Mouse (Mus musculus) ES-E14 (cell line): ENCODE results near the gene Setd1b. TPM values are rescaled to one million over a fixed set of nuclear protein-coding genes. Genes with fewer than 3 reads are reported as not detected.

Source experiments
- DNase-seq: peaks from one replicate; pipeline ENCODE4 v3.0.0-alpha.2; 2013; ENCODE audit warnings: low read depth, low spot score
- H3K27ac ChIP-seq: 2 replicates; pipeline ENCODE4 v1.5.1; 2012; ENCODE audit warnings: low read depth, mild to moderate bottlenecking, low read length, moderate library complexity, mixed read lengths; ENCODE audit not compliant: poor library complexity, insufficient read depth, severe bottlenecking
- H3K36me3 ChIP-seq: 2 replicates; pipeline ENCODE4 v1.6.1; 2012; ENCODE audit warnings: mild to moderate bottlenecking, low read length, moderate library complexity, mixed read lengths; ENCODE audit not compliant: control insufficient read depth, poor library complexity, insufficient read depth, severe bottlenecking
- H3K4me1 ChIP-seq, 2 experiments: fragments of 150-350 bp in 1 of 2; sonication (generic) in 1 of 2; 2 replicates each; pipeline ENCODE4 v1.6.1; 2012; ENCODE audit warnings: low read length in 2 of 2, mild to moderate bottlenecking in 1 of 2, mixed read lengths in 1 of 2; ENCODE audit not compliant: control insufficient read depth in 2 of 2, insufficient read depth in 2 of 2, poor library complexity in 1 of 2
- H3K4me3 ChIP-seq, 2 experiments: fragments of 150-350 bp in 1 of 2; sonication (generic) in 1 of 2; 2 replicates each; pipeline ENCODE4 v1.5.1; 2012; ENCODE audit warnings: low read length in 2 of 2, low read depth in 1 of 2, mild to moderate bottlenecking in 1 of 2, mixed read lengths in 1 of 2; ENCODE audit not compliant: insufficient read depth in 1 of 2, poor library complexity in 1 of 2, severe bottlenecking in 1 of 2
- H3K9ac ChIP-seq: 2 replicates; pipeline ENCODE4 v1.6.1; 2012; ENCODE audit warnings: low read depth, mild to moderate bottlenecking, low read length, mixed read lengths; ENCODE audit not compliant: poor library complexity, insufficient read depth, severe bottlenecking
- H3K9me3 ChIP-seq: fragments of 150-350 bp; sonication (generic); 2 replicates; pipeline ENCODE4 v1.6.1; 2012; ENCODE audit warnings: low read depth, mild to moderate bottlenecking, low read length; ENCODE audit not compliant: control insufficient read depth, insufficient read depth
- CHD2 ChIP-seq: IDR thresholded peaks from 2 replicates; pipeline ENCODE4 v1.6.1; 2014; ENCODE audit warnings: mild to moderate bottlenecking, low read depth, low read length, inconsistent platforms
- HCFC1 ChIP-seq: IDR thresholded peaks from 2 replicates; pipeline ENCODE4 v1.6.1; 2012; ENCODE audit warnings: low read length, inconsistent platforms, borderline replicate concordance; ENCODE audit not compliant: insufficient read depth
- MAFK ChIP-seq: IDR thresholded peaks from 2 replicates; pipeline ENCODE4 v1.6.1; 2014; ENCODE audit warnings: mild to moderate bottlenecking, low read depth, low read length, inconsistent platforms; ENCODE audit not compliant: insufficient read depth
- ZC3H11A ChIP-seq: IDR thresholded peaks from 2 replicates; pipeline ENCODE4 v1.6.1; 2012; ENCODE audit warnings: low read depth, mild to moderate bottlenecking, inconsistent platforms, low read length, borderline replicate concordance
- ZNF384 ChIP-seq: IDR thresholded peaks from 2 replicates; pipeline ENCODE4 v1.6.1; 2012; ENCODE audit warnings: low read depth, low read length, inconsistent platforms
- in situ Hi-C, 2 experiments: fragments of 600-800 bp; cut with MboI; formaldehyde crosslinking; loops; one replicate each; pipeline ENCODE4 v1.15.1; 2025; ENCODE audit warnings: low sequenced_read_pairs in 2 of 2, inconsistent platforms in 1 of 2; ENCODE audit not compliant: unreplicated experiment in 2 of 2
- total RNA-seq: library from RNA; depleted of rRNA; stranded (reverse); fragments of 300-350 nt; gene quantifications from 2 replicates; pipeline ENCODE4 v1.2.3, GENCODE M21; 2012

Gene Setd1b
- total RNA-seq, 1 experiment: 7.6 TPM

DNA sequence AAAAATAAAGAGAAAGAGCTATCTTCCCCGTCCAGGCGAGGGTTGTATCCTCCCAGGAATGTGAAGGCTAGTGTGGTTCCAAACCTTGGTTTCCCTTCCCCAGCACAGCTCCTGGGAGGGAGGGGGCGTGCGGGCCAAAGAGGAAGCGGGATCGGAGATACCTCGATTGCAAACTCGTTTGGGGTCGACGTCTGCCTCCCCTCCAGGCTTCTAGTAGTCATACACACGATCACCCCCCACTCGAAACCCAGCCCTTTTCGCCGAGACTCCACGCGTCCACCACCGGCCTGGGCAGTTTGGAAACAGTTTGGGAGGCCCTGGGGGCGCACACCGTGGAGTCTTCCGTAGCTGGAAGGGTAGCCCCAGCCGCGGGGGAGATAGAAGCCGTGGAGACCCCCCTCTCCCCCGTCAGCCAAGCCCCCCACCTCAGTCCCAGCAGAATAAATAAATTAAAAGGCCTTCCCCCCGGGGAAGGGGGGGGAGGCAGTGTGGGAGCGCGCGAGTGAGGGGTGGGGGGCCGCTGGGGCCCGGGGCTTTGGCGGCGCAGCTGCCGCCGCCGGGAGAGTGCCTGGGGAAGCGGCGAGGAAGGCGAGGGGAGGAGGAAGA, 335 bp upstream of the Setd1b start:
- in situ Hi-C loops: no loop called here
- H3K4me3 ChIP-seq: peak overlapping the region; percentile 63 to 76
- H3K4me1 ChIP-seq: peaks cover 8 to 11% of the 10 kb centered on the region in 2 experiments; a peak in 2 of 4 replicates
- peak overlapping the region; percentile 94 for H3K27ac ChIP-seq
- H3K36me3 ChIP-seq: peaks cover 17% of the 10 kb centered on the region
- H3K9ac ChIP-seq: peak overlapping the region; percentile 90
- H3K9me3 ChIP-seq: no peaks in the 10 kb centered on the region
- no peak for DNase-seq
- no peak for TF ChIP-seq ZC3H11A
- TF ChIP-seq CHD2: no peak
- no peak for TF ChIP-seq MAFK
- TF ChIP-seq HCFC1: no peak
- TF ChIP-seq ZNF384: no peak

DNA sequence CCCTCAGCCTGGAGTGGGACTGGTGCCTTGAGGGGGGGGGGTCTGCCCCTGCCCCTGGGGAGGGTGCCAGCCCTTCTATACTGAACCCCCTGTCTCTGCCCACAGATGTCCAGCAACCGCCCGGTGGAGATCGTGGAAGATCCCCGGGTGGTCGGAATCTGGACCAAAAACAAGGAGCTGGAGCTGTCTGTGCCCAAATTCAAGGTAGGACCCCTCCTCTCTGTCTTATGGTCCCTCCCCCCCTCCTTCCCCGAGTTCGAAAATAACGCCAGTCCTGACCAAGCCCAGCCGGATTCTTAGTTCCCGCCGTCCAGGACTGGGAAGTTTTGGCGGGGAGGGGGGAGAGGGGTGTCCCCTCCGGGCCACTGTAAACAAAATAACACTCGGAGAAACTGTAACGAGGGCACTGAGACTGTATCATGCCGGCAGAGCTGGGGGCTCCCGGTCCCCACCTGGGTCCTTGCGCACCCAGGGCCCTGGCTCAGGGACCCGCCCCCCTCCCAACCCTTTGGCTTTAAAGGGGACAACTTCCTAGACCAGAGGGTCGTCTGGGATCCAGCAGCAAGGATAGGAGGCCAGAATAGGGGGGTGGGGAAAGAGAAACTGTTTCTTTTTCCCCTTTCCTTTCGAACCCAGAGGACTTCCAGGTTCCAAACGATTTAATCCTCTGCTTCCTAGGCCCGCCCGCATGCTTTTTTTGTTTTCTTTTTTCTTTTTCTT, 1.4 kb downstream of the Setd1b start:
- no peak for DNase-seq

DNA sequence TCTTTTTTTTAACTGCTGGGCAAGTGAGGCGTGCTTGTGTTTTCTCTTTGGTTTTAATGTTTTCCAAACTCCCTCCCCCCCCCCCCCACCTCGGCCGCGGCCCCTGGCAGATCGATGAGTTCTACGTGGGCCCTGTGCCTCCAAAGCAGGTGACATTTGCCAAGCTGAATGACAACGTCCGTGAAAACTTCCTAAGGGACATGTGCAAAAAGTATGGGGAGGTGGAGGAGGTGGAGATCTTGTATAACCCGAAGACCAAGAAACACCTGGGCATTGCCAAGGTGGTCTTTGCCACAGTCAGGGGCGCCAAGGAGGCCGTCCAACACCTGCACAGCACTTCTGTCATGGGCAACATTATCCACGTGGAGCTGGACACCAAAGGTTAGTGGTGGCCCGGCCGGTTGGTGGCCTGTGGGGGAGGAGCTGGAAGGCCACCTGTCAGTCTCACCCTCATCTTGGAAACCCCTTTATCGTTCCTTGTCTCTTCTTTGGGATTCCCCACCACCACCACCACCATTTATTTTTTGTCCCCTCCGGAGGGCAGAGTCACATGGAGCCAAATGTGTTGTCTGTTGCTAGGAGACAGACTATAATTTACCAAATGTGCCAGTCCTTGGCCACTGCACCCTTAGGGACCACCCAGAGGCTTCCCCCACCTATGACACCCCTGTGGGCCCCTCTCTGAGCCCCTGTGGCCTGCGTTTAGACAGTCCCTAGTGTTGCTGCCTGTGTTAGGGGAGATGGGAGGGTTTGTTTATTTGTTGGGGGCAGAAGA, 2.2 kb downstream of the Setd1b start:
- in situ Hi-C loops: no loop called here
- Histone ChIP-seq H3K9me3 (no peaks in the 10 kb centered on the region), H3K4me1 (peaks cover 8 to 26% of the 10 kb centered on the region in 2 experiments; a peak in 2 of 4 replicates), H3K36me3 (peaks cover 39% of the 10 kb centered on the region), H3K9ac (no peak overlapping the region), H3K4me3 (peak overlapping the region; percentile 62 to 76), H3K27ac (no peak overlapping the region)
- no peak for DNase-seq
- no peak for TF ChIP-seq CHD2
- no peak for TF ChIP-seq ZNF384
- no peak for TF ChIP-seq ZC3H11A
- no peak for TF ChIP-seq MAFK

More for the DNA sequence above, 1.4 kb downstream of the Setd1b start:
- peak overlapping the region; percentile 62 to 76 for H3K4me3 ChIP-seq
- no peaks in the 10 kb centered on the region for H3K9me3 ChIP-seq
- peaks cover 33% of the 10 kb centered on the region for H3K36me3 ChIP-seq
- H3K4me1 ChIP-seq: peaks cover 8 to 21% of the 10 kb centered on the region in 2 experiments; a peak in 2 of 4 replicates
- in situ Hi-C loops: no loop called here
- peak overlapping the region; percentile 90 for H3K9ac ChIP-seq
- TF ChIP-seq MAFK (no peak), HCFC1 (no peak), ZC3H11A (no peak), CHD2 (no peak), ZNF384 (no peak)
- 0 out of 2 replicates have a peak overlapping the region, but pooled peaks have one; percentile 33 for H3K27ac ChIP-seq

DNA sequence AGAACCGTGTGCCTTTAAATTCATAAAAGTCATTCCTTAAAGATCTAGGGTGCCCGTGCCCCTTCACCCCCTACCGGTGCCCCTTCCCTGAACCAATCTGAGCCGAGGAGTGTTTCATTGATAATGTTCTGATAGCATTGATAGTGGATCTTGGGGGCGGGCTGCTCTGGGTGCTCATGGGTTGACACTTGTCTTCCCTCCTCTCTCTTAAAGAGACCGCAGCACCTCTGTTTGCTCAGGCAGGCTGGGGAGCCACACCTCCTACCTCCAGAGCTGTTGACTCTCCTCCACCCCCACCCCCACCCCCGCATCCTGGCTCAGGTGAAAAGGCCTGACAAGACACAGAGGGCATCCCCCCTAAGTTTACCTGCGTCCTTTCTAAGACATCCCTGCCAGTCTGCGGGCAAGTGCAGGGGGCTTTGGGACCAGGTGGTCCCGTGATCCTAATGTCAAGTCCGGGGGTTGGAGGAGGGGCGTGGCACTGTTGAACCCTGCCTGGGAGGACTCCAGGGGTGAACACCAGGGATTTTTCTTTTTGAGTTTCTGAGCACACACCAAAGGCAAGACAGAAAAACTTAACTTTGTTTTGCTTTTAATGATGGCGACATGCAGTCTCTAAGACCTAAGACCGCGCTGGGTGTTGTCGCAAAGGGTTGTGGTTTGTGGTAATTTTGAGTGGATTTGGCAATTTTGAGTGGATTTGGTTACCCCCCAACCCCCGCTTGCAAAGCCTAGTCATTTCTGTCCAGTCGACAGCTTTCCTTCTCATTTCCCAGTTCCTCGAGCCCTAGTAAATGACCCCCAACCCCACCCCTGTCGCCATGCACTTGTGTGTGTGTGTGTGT, 3.0 kb downstream of the Setd1b start:
- in situ Hi-C loops: no loop called here
- TF ChIP-seq MAFK: no peak
- TF ChIP-seq HCFC1: no peak
- TF ChIP-seq ZNF384: no peak
- TF ChIP-seq CHD2: no peak
- no peak for TF ChIP-seq ZC3H11A
- Histone ChIP-seq H3K9ac (no peak overlapping the region), H3K27ac (no peak overlapping the region), H3K36me3 (peaks cover 43% of the 10 kb centered on the region), H3K9me3 (no peaks in the 10 kb centered on the region), H3K4me3 (peak overlapping the region; percentile 1 to 28; a peak in 1 of 4 replicates), H3K4me1 (peaks cover 9 to 30% of the 10 kb centered on the region in 2 experiments; a peak in 2 of 4 replicates)
- DNase-seq: no peak
